ENCODE assay signal across 21 mouse cellular contexts in the genomic region with DNA sequence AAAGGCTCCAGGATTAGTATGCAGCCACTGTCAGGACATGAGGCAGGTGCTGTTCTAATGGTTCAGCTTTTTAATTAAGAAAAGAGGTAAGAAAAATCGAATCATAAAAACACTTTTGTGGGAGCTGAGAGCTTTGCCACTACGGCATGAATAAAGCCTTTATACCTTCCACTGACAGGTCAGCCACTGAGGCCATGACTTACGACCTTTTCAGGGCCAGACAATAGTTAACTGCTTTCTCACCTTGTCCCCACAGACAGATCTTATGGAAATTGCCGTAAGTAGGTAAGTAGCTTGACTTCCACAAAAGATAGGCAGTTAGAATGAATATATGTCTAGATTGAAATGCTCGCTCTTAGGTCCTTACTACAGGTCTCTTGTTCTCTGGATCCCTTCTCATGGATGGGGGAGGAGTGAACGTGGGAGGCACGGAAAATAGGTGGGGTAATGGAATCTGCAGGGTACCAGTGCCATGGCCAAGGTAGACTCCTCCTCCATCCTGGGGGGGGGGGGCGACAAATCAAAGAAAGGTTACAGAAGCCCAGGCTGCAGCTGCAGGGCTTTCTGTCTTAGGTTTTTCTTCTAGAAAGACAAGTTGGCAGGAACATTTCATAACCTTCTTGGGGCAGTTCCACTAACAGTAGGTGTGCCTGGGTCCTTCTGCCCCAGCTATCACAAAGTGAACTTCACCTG. TPM values are rescaled to one million over a fixed set of nuclear protein-coding genes. Genes with fewer than 3 reads are reported as not detected.
DNase-seq lines count a peak whose midpoint lies in the region; ATAC-seq lines count a peak whose summit lies in the region.
"Had no signal": no experiment of that assay in that cellular context is flagged by ENCODE, and none has a peak within 500 bp of the region (broad histone marks: within the 10 kb centered on the region; RNA-seq: fewer than 3 reads in every experiment).

No protein-coding gene starts in this region.

- H3K4me2 ChIP-seq in forebrain, embryonic 13.5 days: no peak overlapping the region
- H3K4me2 ChIP-seq in hindbrain, embryonic 13.5 days: no peak overlapping the region
- no peak overlapping the region for H3K4me2 ChIP-seq in midbrain, embryonic 16.5 days (ENCODE audit: low read length)
- H3K4me2 ChIP-seq: liver, embryonic 13.5 days had no signal

- DNase-seq in heart, adult 11 months: peak; percentile 46
- DNase-seq in heart, postnatal 25 days (ENCODE audit: low spot score): no peak
- DNase-seq in right cerebral cortex, postnatal 10 days (ENCODE audit: low spot score in 2 of 2): no peak
- no peak for DNase-seq in spleen, adult 12 weeks (ENCODE audit: low spot score)
- DNase-seq: adrenal gland, postnatal 10 days; B cell, adult 2 months; cerebellum, adult 11-12 months; gastrocnemius, postnatal 10 days; liver, embryonic 13.5 days; right cerebral cortex, postnatal 14 days had no signal

- 8% methylated on average over 7 of the region's 8 CpGs for WGBS in forebrain, embryonic 13.5 days
- WGBS in hindbrain, embryonic 13.5 days: 7% methylated on average over 8 of the region's 8 CpGs
- 12% methylated on average over 7 of the region's 8 CpGs for WGBS in midbrain, embryonic 16.5 days

- no peak overlapping the region for H3K9ac ChIP-seq in forebrain, embryonic 13.5 days
- H3K9ac ChIP-seq in hindbrain, embryonic 13.5 days: no peak overlapping the region
- H3K9ac ChIP-seq in midbrain, embryonic 16.5 days (ENCODE audit: low read depth, low read length): no peak overlapping the region
- H3K9ac ChIP-seq: liver, embryonic 13.5 days had no signal

- ATAC-seq in forebrain, embryonic 13.5 days: peak; percentile 56; the same call in 1 of the 2 replicates
- no peak for ATAC-seq in hindbrain, embryonic 13.5 days (ENCODE audit: low FRiP score)
- no peak for ATAC-seq in midbrain, embryonic 16.5 days
- no peak for ATAC-seq in megakaryocyte-erythroid progenitor cell, adult 5-6 weeks (replicated peaks; ENCODE audit: low FRiP score, low TSS enrichment, poor library complexity, severe bottlenecking)
- ATAC-seq: inflammation-experienced regulatory T-cells, adult 6 months; lung, postnatal 0 days had no signal

- intact Hi-C loops in heart, postnatal 25 days (cut with DNase I): no loop called here

- H3K27me3 ChIP-seq in forebrain, embryonic 13.5 days: peaks cover 96% of the 10 kb centered on the region
- peaks cover 96% of the 10 kb centered on the region for H3K27me3 ChIP-seq in hindbrain, embryonic 13.5 days
- peaks cover 70% of the 10 kb centered on the region for H3K27me3 ChIP-seq in midbrain, embryonic 16.5 days (ENCODE audit: control insufficient read depth, insufficient read depth, low read depth, low read length)

- no peaks in the 10 kb centered on the region for H3K9me3 ChIP-seq in forebrain, embryonic 13.5 days (replicated peaks)
- H3K9me3 ChIP-seq in hindbrain, embryonic 13.5 days: no peaks in the 10 kb centered on the region
- no peaks in the 10 kb centered on the region for H3K9me3 ChIP-seq in midbrain, embryonic 16.5 days (replicated peaks; ENCODE audit: control insufficient read depth, low read length, poor library complexity, severe bottlenecking)
- H3K9me3 ChIP-seq: liver, embryonic 13.5 days had no signal

- H3K4me1 ChIP-seq in forebrain, embryonic 13.5 days: peaks cover 8% of the 10 kb centered on the region
- peaks cover 15% of the 10 kb centered on the region; the same call in 1 of the 2 replicates for H3K4me1 ChIP-seq in hindbrain, embryonic 13.5 days (replicated peaks)
- no peaks in the 10 kb centered on the region for H3K4me1 ChIP-seq in midbrain, embryonic 16.5 days (ENCODE audit: control insufficient read depth, insufficient read depth, low read length)
- H3K4me1 ChIP-seq: liver, embryonic 13.5 days had no signal

- H3K27ac ChIP-seq in forebrain, embryonic 13.5 days: peak overlapping the region; percentile 45
- peak overlapping the region; percentile 58 for H3K27ac ChIP-seq in hindbrain, embryonic 13.5 days
- H3K27ac ChIP-seq in midbrain, embryonic 16.5 days (ENCODE audit: low read length): peak overlapping the region; percentile 10; the same call in 1 of the 2 replicates
- H3K27ac ChIP-seq: liver, embryonic 13.5 days; stomach, postnatal 0 days had no signal

- no peaks in the 10 kb centered on the region for H3K36me3 ChIP-seq in forebrain, embryonic 13.5 days (ENCODE audit: poor library complexity, severe bottlenecking)
- no peaks in the 10 kb centered on the region for H3K36me3 ChIP-seq in hindbrain, embryonic 13.5 days
- no peaks in the 10 kb centered on the region for H3K36me3 ChIP-seq in midbrain, embryonic 16.5 days (ENCODE audit: control insufficient read depth, insufficient read depth, low read length)
- H3K36me3 ChIP-seq: liver, embryonic 13.5 days had no signal

- H3K4me3 ChIP-seq in forebrain, embryonic 13.5 days: no peak overlapping the region
- H3K4me3 ChIP-seq in hindbrain, embryonic 13.5 days: no peak overlapping the region
- no peak overlapping the region for H3K4me3 ChIP-seq in midbrain, embryonic 16.5 days (ENCODE audit: low read depth, low read length)
- H3K4me3 ChIP-seq: liver, embryonic 13.5 days had no signal

RNA-seq across cellular contexts. Expression of gene Zic1, which starts 27.9 kb away (rescaled TPM):
- not detected for total RNA-seq in heart, postnatal 25 days (2021)
- polyA plus RNA-seq in forebrain, embryonic 13.5 days (2015; fragmentation: Nextera tagmentation; extraction: Ambion mirVana): 10.8 and 15.1 TPM in 2 replicates
- 13.7 and 21.3 TPM in 2 replicates for polyA plus RNA-seq in hindbrain, embryonic 13.5 days (2015; fragmentation: Nextera tagmentation; extraction: Ambion mirVana)
- polyA plus RNA-seq in midbrain, embryonic 16.5 days (2015; fragmentation: Nextera tagmentation; extraction: Ambion mirVana): 9.1 and 20.6 TPM in 2 replicates
- total RNA-seq in megakaryocyte-erythroid progenitor cell, adult 5-6 weeks (2014; fragmentation: Nextera tagmentation): not detected in 2 replicates
- not detected in 2 replicates for total RNA-seq in megakaryocyte-erythroid progenitor cell, adult 5-6 weeks (2017)
- total RNA-seq: megakaryocyte, adult 5-6 weeks had no signal
- polyA plus RNA-seq: inflammation-experienced regulatory T-cells, adult 6 months; lung, postnatal 0 days; stomach, postnatal 0 days had no signal

RNA-seq across cellular contexts. Expression of gene Zic4, which starts 31.3 kb away (rescaled TPM):
- not detected for total RNA-seq in heart, postnatal 25 days (2021)
- 48.4 and 62.0 TPM in 2 replicates for polyA plus RNA-seq in forebrain, embryonic 13.5 days (2015; fragmentation: Nextera tagmentation; extraction: Ambion mirVana)
- polyA plus RNA-seq in hindbrain, embryonic 13.5 days (2015; fragmentation: Nextera tagmentation; extraction: Ambion mirVana): 42.7 and 58.2 TPM in 2 replicates
- polyA plus RNA-seq in midbrain, embryonic 16.5 days (2015; fragmentation: Nextera tagmentation; extraction: Ambion mirVana): 55.8 and 154 TPM in 2 replicates
- total RNA-seq in megakaryocyte-erythroid progenitor cell, adult 5-6 weeks (2014; fragmentation: Nextera tagmentation): not detected in 2 replicates
- not detected in 2 replicates for total RNA-seq in megakaryocyte-erythroid progenitor cell, adult 5-6 weeks (2017)
- total RNA-seq: adrenal gland, postnatal 10 days; heart, adult 8-10 months; megakaryocyte, adult 5-6 weeks had no signal
- polyA plus RNA-seq: heart, embryonic 16.5 days; inflammation-experienced regulatory T-cells, adult 6 months; kidney, embryonic 14.5 days; liver, embryonic 13.5 days; lung, postnatal 0 days; stomach, postnatal 0 days had no signal
